Mouse (Mus musculus) cerebellum, postnatal 4 days (tissue): ENCODE measurements at regions not wholly inside any gene's neighbourhood (a gene's known extent, or its start where the extent isn't known, plus 50 kb on each side); places are given as distances from the start of the nearest gene placed in this dataset.
"Not testable (repeated sequence)": the region's sequence is repeated elsewhere in the genome, so short reads cannot be mapped to it uniquely, and the experiment has no call there.

Source experiments
- DNase-seq, 2 experiments: peaks; one replicate each; pipeline ENCODE4 v3.0.0; 2022; ENCODE audit warnings: low spot score in 2 of 2, mixed read lengths in 1 of 2

DNA sequence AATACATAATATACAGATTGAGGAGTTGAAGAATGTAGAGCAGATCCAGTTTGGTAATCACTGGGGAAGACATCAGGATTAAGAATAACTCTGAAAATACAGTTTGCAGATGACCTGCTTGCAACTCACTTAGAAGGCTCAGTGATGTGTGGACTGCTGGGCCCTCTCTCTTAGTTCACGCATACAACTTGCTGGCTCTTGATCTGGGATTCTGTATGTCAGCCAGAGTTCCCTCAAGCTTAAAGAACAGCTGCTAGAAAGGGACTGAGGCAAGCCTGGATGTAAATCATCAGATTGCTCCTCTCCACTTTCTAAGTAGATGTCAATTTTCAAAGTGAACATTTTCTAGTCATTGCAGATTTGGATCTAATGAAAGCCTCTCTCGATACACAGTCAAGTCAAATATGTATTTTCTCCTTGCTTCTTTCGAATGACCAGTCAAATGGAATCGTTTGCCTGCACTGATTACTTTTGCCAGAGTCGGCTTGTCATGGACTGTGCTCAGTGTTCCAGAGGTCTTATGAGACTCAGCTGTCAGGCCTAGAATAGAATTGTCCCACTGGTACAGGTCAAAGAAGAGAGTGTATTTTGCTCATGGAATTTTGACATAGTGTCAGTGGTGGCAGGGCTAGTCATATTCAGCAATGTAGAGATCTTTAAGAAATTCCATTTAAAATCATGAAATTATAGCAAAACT lies 334.2 kb upstream of the Cwc22 start:
- no peak for DNase-seq

DNA sequence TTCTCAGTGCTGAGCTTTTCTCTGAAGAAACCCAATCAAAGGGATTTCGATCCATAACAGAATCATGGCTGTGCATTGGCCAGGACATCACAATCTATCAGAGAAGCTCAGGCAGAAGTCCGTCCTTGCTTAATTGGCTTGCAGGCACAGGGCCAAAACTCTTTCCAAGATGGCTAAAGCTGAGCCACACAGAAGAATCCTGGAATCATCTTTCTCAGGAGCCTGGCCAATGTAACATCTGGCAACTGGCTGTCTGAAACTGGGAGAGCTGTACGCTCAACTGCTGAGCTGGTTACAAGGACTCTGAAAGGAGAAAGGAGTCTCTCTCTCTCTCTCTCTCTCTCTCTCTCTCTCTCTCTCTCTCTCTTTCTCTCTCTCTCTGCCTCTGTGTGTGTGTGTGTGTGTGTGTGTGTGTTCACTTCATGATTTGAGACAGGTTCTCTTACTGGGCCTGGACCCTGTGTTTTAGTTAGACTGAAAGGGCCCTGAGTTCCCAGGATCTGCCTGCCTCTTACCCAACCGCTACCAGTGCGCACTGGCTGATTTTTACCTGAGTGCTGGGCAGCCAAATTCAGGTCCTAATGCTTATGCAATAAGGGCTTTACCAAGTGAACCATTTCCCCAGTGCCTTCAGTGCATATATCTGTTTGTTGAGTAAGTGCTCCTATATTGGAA lies 333.3 kb upstream of the Cwc22 start:
- peak in 1 of 2 experiments; percentile 73 for DNase-seq

DNA sequence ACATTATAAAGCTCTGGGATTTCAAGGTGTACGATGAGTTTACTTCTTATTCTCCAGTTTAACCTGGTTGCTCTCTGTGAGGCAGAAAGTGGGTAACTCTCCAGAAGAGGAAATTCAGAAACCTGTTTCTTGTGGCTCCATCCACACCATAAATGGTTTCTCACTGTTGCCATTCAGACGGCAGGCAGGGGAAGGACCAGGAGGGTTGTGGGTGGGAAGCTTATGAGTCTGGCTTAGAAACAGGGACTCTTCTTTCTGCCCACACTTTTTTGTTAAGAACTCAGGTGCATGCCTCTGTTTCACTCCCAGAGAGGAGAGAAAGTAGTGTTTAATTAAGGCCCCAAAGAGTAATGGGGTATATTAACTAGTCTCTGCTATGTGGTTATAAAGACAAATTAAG lies 332.5 kb upstream of the Cwc22 start:
- no peak for DNase-seq

DNA sequence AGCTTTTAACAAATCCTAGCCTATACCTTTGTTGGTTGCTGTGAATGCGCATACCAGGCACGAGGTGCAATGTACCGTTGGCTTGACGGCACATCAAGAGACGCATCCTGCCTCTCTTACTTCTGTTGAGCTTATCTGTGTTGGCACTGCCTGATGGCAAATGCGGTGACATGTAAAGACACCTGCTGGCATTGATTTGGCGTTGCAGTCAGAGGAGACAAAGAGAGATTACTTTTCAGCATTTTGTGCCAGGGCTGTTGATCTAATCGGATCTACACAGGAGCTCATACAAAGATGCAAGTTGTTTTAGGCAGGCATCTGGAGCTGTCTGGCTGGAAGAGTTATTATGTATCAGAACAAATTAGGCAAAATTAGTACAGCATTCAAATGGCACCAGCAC lies 331.5 kb upstream of the Cwc22 start:
- peak in 1 of 2 experiments; percentile 21 for DNase-seq

DNA sequence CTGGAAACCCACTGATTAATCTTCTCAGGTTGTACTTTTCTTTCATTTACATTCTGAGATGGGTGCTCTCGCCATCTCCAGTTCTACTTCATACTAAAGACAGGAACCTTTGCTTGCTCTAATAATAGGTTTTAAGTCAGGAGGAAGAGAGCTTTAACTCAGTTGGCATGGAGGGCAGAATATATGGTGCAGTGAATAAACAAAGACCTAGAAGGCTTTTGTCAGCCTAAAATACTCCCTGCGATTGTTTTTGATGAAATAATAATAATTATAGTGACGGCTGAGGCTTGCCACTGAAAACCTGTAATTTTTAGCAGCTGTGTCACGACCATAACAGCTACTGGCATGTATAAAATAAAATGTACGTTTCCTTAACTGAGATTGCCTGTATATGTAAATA lies 327.9 kb upstream of the Cwc22 start:
- DNase-seq: no peak

DNA sequence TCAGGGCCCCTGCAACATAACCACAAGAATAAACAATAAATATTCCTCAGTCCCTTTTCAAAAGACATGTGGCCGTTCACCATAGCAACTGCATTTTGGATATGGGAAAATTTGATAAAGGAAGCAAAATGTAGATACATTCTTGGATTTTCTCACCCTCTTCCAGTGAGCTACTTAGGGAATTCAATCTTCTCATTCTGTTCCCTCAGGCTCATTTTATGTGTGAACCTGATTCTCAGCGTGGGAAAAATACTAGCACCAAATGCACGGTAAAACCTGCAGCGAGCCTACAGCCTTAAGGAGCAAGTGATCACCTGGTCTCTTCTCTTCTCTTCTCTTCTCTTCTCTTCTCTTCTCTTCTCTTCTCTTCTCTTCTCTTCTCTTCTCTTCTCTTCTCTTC lies 322.5 kb upstream of the Cwc22 start:
- DNase-seq: no peak

DNA sequence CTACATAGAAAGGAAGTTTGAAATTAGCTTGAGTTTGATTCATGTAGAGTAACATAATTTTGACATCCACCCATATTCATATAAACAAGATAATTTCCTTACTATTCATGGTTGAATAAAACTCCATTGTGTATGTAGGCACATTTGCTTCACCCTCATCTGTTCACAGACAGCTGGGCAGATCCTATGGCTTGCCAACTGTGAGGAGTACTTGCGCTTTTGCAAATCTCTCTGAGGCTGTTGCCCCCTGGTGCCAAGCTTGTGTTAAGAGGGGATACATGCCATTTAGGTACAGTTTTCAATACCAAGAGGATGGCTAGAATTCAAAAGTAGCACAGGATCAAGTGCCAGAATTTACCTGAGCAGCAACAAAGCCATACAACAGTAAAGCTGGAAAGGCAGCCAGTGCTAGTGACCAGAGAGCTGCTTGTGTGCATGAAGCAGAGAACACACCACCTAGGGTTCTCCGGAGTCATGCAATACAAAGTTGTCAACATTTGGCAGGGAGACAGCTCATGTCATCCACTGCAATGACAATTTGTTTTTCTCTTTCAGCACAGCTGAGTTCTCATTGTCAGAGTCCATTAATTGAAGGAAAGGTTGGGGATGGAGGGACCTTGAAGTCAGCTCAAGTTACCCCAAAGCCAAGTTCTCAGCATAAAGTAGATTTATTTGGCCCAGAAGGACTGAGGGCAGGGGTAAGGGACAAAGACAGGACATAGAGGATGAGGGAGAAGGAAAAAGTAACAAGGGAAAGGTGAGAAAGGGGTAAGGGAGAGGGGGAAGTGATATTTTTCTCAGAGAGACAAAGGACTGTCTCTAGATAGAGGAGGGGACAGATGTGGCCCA lies 321.6 kb upstream of the Cwc22 start:
- peak in 1 of 2 experiments; percentile 24 for DNase-seq

DNA sequence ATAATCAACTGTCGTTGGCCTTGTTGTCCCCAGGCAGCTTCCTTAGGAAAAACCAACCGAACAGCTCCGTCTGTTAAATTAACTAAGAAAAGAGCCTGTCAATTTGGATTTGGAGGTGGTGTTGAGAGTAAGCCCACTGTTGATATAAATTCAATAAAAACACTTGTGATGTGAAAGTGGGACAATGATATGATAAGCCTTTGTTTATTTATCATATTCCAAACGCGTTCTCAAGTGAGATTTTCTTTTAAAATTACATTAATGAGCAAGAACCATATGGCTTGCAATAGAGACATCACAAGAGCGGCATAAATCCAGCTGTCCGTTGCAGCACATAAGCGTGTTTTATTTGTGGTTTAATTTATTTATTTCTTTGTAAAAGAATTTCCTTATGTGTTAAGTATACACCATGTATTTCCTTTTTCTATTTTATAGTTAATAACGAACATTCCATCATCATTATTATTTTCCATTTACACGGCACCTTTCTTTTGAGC lies 307.5 kb upstream of the Cwc22 start:
- DNase-seq: no peak

DNA sequence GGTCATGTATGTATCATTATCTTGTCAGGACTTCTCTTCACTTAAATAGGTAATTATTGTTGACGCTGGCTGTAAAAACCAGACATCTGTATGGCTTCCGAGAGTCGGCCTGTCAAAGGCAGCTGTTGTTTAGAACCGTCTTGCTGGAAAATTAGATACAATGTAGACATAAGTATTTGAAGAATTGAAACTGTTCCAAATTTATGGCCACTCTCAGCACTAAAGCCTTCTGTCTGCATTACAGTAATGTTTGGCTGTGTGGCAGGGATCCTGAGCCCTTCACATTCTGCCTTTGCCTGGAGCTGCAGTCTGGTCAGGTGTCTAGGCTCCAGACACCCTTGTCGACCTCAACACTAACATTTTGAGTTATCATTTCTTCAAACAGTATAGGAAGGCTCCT lies 300.2 kb upstream of the Cwc22 start:
- no peak for DNase-seq

DNA sequence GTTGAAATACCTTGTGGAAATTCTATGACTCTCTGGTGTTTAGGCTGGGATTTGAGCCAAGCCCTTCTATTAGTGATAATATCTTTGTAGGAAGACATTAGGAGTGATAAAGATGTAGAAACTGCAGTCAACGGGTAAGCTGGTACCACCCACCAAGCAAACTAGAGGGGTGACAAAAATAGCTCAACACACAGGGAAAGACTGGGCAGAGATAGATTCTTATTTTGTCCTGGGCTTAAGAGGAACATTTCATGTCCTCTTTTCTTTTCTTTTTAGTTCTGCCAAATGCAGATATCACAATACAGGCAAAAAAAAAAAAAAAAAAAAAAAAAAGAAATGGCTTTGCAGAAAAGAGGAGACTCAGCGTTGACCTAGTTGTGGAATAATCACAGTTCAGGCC lies 294.1 kb upstream of the Cwc22 start:
- DNase-seq: no peak

DNA sequence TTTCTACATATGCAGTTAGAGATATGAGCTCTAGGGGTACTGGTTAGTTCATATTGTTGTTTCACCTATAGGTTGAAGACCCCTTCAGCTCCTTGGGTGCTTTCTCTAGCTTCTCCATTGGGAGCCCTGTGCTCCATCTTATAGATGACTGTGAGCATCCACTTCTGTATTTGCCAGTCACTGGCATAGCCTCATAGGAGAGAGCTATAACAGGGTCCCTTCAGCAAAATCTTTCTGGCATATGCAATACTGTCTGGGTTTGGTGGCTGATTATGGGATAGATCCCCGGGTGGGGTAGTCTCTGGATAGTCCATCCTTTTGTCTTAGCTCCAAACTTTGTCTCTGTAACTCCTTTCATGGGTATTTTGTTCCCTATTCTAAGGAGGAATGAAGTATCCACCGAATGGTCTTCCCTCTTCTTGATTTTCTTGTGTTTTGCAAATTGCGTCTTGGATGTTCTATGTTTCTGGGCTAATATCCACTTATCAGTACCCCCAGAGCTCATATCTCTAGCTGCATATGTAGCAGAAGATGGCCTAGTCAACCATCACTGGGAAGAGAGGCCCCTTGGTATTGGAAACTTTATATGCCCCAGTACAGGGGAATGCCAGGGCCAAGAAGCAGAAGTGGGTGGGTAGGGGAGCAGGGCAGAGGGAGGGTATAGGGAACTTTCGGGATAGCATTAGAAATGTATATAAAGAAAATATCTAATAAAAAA lies 279.4 kb upstream of the Cwc22 start:
- DNase-seq: not testable (repeated sequence)

DNA sequence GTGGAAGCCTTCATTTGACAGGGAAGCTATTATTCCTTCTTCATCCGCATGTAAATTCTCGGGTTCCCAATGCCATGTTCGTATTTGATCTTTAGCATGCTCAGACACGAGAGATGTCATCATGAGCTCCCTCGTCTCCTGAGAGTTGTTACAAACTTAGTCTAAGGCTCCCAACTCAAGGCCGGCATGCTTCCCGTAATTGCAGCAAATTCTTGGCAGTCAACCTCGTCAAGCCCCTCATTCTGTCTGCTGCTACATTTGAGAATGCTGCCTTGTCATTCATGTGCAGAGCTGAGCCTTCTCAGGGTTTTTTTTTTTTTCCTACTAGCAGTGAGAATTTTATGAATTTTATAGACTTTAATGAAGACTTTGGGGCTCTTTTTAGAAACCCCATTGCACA lies 268.3 kb upstream of the Cwc22 start:
- DNase-seq: no peak

DNA sequence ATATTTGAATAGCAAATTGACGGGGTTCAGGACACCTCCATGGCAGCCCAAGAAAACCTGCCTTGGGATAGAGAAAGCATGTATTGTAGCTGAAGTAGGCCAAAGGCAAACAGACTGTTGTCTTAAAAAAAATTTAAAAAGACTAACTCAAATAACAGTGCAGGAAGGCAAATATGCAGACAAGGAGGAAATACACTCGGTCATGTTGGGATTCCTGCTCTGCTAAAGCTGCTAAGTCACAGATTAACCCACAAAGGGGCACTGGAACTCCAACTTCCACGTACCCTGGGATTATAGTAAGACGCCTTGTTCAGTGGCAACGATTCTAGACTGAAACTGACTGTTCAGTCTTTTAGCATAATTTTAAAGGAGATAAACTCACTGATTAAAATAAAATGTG lies 258.9 kb upstream of the Cwc22 start:
- DNase-seq: no peak

DNA sequence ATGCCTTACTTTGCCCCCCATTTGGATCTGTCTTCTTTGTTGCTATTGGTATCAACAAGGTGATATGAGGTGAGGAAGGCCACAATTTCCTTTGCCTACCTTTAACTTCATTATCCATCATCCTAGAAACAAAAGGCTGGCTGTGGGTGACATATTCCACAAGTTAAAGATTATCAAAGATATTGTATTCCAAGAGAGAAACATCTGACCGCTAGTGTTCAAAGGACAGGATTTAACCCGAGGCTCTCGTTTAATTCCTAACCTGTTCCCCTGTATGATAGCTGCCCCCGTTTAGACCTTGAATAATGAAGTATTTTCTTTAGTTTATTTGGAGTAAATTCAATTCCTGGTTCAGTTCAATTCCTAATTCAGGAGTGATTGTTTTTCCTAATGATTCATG lies 249.8 kb upstream of the Cwc22 start:
- DNase-seq: no peak

DNA sequence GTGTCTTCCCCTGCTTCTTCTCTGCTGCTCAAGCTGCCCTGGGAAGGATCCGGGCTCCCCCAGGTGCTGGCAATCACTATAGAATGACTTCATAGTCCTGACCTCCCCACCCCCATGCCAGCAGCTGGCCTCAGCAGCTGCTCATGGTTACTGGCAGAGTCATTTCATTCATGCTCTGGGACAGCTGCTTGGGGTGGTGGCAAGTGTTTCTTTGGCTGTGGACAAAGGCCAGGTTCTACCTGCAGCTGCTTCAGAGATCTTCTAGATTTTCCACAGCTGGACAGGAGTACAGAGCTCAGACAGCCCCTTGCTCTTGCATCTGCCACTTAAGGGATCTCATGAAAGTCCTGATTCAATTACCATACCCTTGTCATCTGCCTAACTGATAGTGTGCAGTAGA lies 243.4 kb upstream of the Cwc22 start:
- peak in 1 of 2 experiments; percentile 28 for DNase-seq

DNA sequence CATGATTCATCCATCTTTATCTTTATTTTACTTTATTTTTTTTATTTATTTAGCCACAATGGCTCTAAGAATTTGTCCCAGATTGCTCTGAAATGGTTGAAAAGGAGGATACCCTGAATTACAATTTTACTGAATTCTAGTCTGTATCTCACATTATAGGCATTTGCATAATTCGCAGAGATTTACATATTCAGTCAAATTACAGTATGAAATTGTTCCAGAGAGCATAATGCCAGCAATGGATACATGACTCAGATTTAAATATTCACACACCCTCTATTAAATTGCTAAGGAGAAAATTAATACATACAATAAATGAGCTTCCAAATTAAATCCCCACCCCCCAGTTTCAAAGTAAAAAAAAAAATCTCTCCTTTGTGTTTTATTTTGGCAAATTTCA lies 238.8 kb upstream of the Cwc22 start:
- DNase-seq: no peak

DNA sequence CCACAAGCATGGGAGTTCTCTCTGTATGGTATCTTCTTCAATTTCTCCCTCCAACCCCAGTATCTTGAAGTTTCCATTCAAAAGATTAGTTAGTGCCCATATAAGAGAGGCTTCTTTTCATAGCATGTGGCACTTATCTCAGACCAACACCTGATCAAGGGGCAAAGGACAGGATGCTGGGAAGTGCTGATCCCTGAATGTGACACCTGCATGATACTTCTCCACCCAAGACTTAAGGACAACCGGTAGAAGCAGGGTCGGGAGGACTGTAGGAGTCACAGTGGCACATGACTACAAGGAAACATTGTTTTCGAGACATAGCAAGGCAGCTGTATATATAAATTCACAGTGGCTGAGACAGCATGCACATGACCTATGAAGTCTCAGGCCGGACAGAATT lies 227.6 kb upstream of the Cwc22 start:
- DNase-seq: no peak

DNA sequence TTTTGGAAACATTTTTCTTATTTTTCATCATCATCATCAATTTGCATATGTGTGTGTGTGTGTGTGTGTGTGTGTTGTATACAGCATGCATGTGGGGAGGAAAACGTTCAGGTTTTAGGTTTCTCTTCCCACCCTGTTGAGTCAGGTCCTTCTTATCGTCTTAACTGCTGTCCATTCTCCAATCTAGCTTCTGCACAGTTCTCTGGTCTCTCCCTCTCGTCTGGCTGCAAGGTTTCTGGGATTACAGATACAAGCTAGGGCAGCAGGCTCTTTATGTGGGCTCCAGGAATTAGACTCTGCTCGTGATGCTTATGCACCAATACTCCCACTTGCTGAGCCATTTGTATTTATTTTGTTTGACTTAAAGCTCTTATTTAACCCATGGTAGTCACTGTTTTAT lies 226.6 kb upstream of the Cwc22 start:
- DNase-seq: no peak

DNA sequence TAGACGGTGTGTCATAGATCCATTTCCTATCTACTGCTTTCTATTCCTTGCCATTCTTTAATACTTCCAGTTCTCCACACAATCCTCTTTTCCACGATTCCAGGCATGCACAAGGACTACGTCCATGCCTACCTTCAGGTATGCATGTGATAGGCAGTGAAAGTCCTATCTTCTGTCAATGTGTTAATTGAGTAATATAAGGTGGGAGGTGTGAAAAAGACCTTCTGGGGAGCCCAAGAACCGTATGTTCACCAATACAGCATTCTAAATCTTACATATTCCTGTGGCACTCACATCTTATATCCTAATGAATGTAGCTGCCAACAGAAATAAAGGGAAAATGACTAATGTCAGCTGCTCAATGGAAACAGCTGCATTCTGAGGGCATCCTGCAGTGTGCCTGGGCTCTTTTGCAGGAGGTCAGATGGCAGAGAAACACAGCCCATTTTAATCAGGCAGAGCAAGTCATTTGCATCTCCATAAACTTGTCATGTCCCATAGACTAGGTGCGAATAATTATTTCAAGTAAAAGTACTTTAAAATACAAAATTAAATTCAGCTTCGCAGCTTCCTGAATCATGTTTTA lies 224.1 kb upstream of the Cwc22 start:
- DNase-seq: no peak

DNA sequence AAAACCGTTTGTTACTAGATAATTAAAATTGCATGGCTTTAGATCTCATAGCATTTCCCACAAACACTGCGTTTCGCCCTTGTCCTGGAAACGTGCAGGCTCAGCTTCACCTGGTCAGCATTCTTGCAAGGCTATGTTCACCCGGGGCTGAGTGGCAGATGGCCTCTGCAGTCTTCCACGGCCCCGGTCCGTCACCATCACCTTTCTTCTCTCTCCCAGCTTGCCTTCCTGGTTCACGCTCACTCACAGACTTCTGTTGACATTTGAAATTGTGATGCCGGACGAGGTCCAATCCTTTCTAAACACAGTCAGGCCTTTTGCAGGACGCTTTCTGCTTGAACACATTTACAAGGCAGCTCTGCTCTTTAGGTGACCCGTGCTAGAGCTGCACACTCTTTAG lies 219.3 kb upstream of the Cwc22 start:
- DNase-seq: no peak

DNA sequence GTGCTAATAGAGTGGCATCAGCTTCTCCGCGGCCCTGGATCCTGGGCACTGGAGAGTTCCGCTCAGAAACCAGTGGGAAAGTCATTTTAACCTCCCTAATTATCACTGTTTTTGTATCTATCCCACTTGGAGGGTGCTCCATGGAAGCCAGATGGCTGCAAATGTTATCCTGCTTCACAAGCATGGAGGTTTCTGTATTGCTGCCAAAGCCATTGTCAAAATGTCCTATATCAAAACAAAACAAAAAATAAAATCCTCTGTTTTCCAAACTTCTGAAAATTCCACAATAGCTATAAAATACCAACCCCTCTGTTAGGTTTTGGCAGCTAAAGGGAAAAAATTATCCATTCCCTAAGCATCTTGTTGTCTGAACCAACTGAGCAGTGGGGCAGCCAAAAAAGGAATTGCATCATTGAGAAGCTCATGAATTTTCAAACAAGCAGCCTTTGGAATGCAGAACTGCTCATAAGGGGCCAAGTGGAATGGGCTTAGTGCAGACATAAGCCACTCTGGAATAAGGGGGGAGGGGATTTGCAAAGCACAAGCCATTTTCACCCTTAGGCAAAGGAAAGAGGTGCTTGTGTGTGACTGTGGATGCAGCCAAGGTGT lies 213.8 kb upstream of the Cwc22 start:
- DNase-seq: peak in 1 of 2 experiments; percentile 7
